Mouse (Mus musculus): ENCODE data around the gene Oosp2.

Oosp2 gene

DNA sequence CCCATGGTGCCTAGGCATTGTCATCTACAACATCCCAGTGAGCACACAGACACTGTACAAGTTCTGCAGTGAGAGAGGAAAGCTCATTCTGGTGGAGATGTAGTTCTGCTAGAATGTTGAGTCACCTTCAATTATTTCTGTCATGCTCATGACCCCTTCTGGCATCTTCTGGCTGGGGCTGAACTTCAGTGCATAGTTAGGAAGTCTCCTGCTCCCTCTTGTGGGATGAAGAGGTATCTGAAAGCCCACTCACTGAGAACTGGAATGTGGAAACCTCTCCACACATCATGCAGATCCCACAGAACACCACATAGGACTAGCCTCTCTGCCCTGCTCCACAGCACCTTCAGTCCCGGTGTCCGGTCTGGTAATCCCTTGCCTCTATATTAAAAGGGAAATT is 58.3 kb downstream of the Oosp2 start:
- DNase-seq: no peak

DNA sequence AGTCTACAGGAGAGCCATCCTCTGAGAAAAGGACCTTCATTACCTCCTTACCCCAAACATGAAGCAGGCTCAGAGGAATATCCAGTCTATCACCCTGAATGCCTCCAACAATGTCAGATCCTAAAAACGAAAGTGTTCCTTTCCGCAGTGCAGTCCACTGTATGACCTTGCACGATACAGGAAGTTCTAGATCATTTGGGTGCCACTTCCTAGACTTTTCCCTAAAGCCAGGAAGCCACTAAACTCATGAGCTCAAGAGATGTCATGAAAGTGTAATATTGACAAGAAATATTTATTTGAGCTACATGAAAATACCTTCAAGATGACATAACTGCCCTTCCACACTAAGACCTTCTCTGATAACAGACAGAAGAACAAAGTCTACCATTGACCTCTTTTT is 59.0 kb downstream of the Oosp2 start:
- no peak for DNase-seq

Measured in cerebellum, adult 11-12 months (tissue).